Mouse (Mus musculus) c-Kit-positive CD71-positive TER-119-negative erythroid progenitor cells, embryonic 14.5 days (primary cell): ENCODE measurements around the gene Tmsb4x.

ENCODE experiments used
- DNase-seq: peaks from one replicate; pipeline ENCODE4 v3.0.0-alpha.2; 2013; ENCODE audit warnings: low read depth

Gene Tmsb4x

DNA sequence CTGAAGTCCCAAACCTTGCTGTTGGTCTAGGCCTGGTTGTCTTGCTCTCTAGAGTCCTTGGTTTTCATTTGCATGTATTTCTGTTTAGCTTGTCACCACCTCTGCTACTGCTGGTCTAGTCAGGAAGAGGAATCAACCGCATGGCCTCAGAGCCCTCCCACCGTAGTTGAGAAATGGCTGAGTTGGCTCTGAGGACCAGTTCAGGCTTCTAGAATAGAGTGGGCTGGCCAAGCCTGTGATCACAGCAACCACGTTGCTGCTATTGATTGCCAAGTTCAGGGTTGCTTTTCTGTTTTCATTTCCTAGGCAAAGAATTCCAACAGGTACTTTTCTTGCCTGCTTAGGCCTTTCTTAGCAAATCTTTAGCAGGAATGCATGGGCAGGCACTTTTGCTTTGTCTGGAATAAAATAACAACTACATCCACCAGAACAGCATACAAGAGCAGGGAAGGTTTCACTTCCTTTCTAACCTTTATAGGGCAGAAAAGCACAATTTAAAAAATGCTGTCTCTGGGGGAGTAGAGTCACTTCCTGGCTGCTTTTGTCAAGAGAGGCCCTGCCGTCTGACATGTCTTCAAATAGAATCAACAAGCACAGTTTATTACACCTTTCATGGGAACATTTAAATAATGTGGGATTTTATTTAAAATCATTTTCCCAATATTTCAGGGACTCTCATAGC lies 29.0 kb downstream of the Tmsb4x start:
- no peak for DNase-seq

DNA sequence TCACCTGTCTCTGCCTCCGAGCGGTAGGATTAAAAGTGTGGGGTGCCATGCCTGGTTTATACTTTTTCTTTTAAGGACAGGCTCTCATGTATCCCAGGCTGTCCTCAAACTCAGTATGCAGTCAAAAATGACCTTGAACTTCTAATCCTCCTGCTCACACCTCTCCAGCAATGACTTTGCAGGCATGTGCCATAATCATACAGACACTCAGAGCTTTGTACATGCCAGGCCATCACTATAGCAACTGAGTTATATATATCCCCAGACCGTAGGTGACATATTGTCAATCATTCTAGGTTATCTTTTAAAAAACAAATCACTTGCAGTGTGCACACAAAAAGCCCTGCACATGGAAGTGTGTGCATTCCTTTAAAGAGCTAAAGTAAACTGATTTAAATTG lies 29.6 kb downstream of the Tmsb4x start:
- no peak for DNase-seq

DNA sequence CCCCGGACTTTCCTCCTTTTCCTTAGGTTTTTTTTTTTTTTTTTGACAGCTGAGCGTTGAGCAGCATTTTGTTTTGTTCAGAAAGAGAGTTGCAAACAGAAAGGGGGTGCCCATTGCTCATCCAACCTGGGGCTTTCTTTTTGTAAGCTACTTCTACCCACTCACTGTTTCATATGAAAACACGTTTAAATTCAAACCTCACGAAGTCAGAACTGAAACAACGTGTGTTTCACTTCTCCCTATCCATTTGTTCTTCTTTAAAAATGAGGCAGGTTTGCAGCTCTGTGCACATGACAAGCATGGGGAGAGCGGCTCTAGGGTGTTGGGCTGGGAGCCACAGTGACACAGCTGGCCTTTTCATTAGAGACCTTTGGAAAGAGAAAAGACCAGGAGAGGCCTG lies 33.8 kb downstream of the Tmsb4x start:
- no peak for DNase-seq

- DNase-seq, result no peak
Observed at GRCm38 (mm10) chrX:167174311-167174710, 34.8 kb downstream of the Tmsb4x start.

DNA sequence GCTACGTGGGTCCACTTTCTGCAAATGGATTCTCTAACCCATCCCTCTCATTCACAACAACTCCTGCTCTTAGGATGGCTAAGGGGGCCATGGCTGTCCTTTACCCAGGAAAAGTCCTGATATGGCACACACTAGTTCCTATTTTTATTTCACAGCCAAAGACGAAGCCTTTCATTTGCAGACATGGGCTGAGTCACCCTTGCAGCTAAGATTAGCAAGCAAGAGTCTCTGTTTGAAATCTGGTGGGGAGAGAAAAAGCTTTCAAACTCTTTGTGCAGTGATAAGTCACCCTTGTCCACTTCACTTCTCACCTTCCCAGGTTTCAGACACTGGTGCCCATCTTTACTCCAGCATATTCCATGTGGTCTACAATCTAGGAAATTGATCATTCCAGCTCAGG lies 36.9 kb downstream of the Tmsb4x start:
- no peak for DNase-seq

GRCm38 (mm10) chrX:167171281-167171680 lies 37.8 kb downstream of the Tmsb4x start:
- DNase-seq, result no peak

GRCm38 (mm10) chrX:167167282-167167681 lies 41.8 kb downstream of the Tmsb4x start:
- no peak for DNase-seq

GRCm38 (mm10) chrX:167166051-167166450 lies 43.1 kb downstream of the Tmsb4x start:
- no peak for DNase-seq

DNA sequence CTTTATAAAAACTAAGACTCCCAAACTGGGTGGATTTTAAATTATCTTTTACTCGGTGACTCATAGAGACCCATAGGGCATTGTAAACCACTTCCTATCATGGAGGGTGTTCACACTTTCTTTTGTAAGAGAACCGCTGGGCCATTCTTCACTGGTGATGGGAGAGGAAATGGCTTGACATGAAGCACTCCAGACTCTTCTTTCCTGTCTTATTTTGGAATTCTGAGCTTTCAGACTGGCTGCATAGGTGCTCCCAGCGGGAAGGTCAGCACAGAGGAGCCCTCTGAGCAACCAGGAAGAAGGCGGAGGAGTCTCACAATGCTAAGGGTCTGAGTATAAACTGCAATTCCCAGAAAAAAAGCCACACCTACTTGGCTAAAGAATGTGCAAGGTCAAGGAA lies 51.4 kb downstream of the Tmsb4x start:
- DNase-seq, result no peak
